Mouse (Mus musculus) forebrain, embryonic 14.5 days (tissue): ENCODE measurements at regions not wholly inside any gene's neighbourhood (a gene's known extent, or its start where the extent isn't known, plus 50 kb on each side); places are given as distances from the start of the nearest gene placed in this dataset.

Experiments
- ATAC-seq: fragments of 200-750 bp; cut with Nextera tagmentation; 2 replicates; pipeline ENCODE4 v1.8.0; 2017; ENCODE audit warnings: mild to moderate bottlenecking, moderate library complexity
- DNase-seq: peaks from one replicate; pipeline ENCODE4 v3.0.0-alpha.2; 2015; ENCODE audit warnings: low spot score
- H3K27ac ChIP-seq: fragments of 300-500 bp; sonication (generic); 2 replicates; pipeline ENCODE4 v1.5.1; 2014; ENCODE audit warnings: low read depth, mild to moderate bottlenecking, control low read depth, low read length, moderate library complexity
- H3K27me3 ChIP-seq: fragments of 300-500 bp; sonication (generic); replicated peaks from 2 replicates; pipeline ENCODE4 v1.6.1; 2014; ENCODE audit warnings: low read length, control low read depth, mixed read lengths; ENCODE audit not compliant: control insufficient read depth, insufficient read depth
- H3K36me3 ChIP-seq: fragments of 300-500 bp; sonication (generic); 2 replicates; pipeline ENCODE4 v1.6.1; 2014; ENCODE audit warnings: low read length, control low read depth; ENCODE audit not compliant: control insufficient read depth, insufficient read depth
- H3K4me1 ChIP-seq: fragments of 300-500 bp; sonication (generic); 2 replicates; pipeline ENCODE4 v1.6.1; 2014; ENCODE audit warnings: antibody characterized with exemption, low read length, control low read depth; ENCODE audit not compliant: control insufficient read depth, insufficient read depth
- H3K4me2 ChIP-seq: fragments of 300-500 bp; sonication (generic); 2 replicates; pipeline ENCODE4 v1.6.1; 2014; ENCODE audit warnings: mild to moderate bottlenecking, control low read depth, low read length
- H3K4me3 ChIP-seq: fragments of 300-500 bp; sonication (generic); 2 replicates; pipeline ENCODE4 v1.5.1; 2014; ENCODE audit warnings: low read depth, low read length, control low read depth
- H3K9ac ChIP-seq: fragments of 300-500 bp; sonication (generic); 2 replicates; pipeline ENCODE4 v1.6.1; 2014; ENCODE audit warnings: mild to moderate bottlenecking, low read length, control low read depth, moderate library complexity
- H3K9me3 ChIP-seq: fragments of 300-500 bp; sonication (generic); replicated peaks from 2 replicates; pipeline ENCODE4 v1.6.1; 2016; ENCODE audit warnings: low read length, control low read depth, mixed read lengths; ENCODE audit not compliant: control insufficient read depth
- WGBS: fragments of 180-500 bp; shearing (Covaris S2); extraction: QIAGEN DNeasy Blood & Tissue Kit; methylation state at CpG from one replicate; pipeline ENCODE4 v1.1.7; 2014; 5-methylcytosine and 5-hydroxymethylcytosine counted together

GRCm38 (mm10) chr4:140406913-140407312 is 160.3 kb upstream of the Igsf21 start:
- no peaks in the 10 kb centered on the region for H3K36me3 ChIP-seq
- no peaks in the 10 kb centered on the region for H3K9me3 ChIP-seq
- H3K4me1 ChIP-seq = peaks cover 16% of the 10 kb centered on the region
- WGBS = 79% methylated on average over 4 of the region's 4 CpGs
- ATAC-seq = no peak
- DNase-seq = no peak
- peak overlapping the region; percentile 82 for H3K27ac ChIP-seq
- no peaks in the 10 kb centered on the region for H3K27me3 ChIP-seq
- H3K9ac ChIP-seq = no peak overlapping the region
- H3K4me3 ChIP-seq = no peak overlapping the region
- H3K4me2 ChIP-seq = no peak overlapping the region

GRCm38 (mm10) chr4:140405993-140406881 is 159.7 kb upstream of the Igsf21 start:
- 0 out of 2 replicates have a peak overlapping the region, but pooled peaks have one; percentile 18 for H3K9ac ChIP-seq

DNA sequence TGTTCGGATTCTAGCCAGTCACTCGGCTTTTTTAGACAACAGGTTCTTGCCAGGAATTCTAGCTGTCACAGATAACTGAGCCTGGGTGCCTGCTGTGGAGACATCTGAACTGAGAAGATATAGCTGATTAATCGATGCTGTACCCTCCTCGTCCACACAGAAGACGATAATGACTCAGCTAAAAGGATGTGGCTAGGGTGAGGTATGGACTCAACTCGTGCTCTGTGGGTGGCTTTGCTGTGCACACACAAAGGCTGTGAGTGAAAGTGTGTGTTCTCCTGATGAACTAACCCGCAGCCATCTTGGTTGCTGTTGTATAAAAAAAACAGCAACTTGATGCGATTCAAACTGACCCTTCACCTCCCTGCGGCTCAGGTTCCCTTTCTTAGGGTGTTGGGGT is 158.8 kb upstream of the Igsf21 start:
- H3K27ac ChIP-seq = no peak overlapping the region; the same call in 1 of the 2 replicates
- DNase-seq = no peak
- H3K27me3 ChIP-seq = no peaks in the 10 kb centered on the region
- H3K9me3 ChIP-seq = no peaks in the 10 kb centered on the region
- H3K9ac ChIP-seq = no peak overlapping the region
- peaks cover 16% of the 10 kb centered on the region for H3K4me1 ChIP-seq
- 78% methylated on average over 9 of the region's 9 CpGs for WGBS
- no peak overlapping the region for H3K4me2 ChIP-seq
- no peak for ATAC-seq
- H3K36me3 ChIP-seq = no peaks in the 10 kb centered on the region
- H3K4me3 ChIP-seq = no peak overlapping the region

More at GRCm38 (mm10) chr4:140405993-140406881, 159.7 kb upstream of the Igsf21 start:
- Histone ChIP-seq H3K9me3 (no peaks in the 10 kb centered on the region), H3K4me1 (peaks cover 16% of the 10 kb centered on the region), H3K4me3 (no peak overlapping the region), H3K27ac (peak overlapping the region; percentile 82), H3K36me3 (no peaks in the 10 kb centered on the region), H3K4me2 (no peak overlapping the region), H3K27me3 (no peaks in the 10 kb centered on the region)
- WGBS = 19% methylated on average over 7 of the region's 7 CpGs
- DNase-seq = peak; percentile 79
- ATAC-seq = peak; percentile 83

GRCm38 (mm10) chr4:140403128-140403527 is 156.5 kb upstream of the Igsf21 start:
- H3K27me3 ChIP-seq = no peaks in the 10 kb centered on the region
- WGBS = 37% methylated on average over 8 of the region's 8 CpGs
- no peak overlapping the region for H3K27ac ChIP-seq
- H3K9ac ChIP-seq = no peak overlapping the region
- no peaks in the 10 kb centered on the region for H3K36me3 ChIP-seq
- H3K4me2 ChIP-seq = no peak overlapping the region
- no peak overlapping the region for H3K4me3 ChIP-seq
- peaks cover 16% of the 10 kb centered on the region for H3K4me1 ChIP-seq
- no peak for ATAC-seq
- DNase-seq = peak; percentile 70
- H3K9me3 ChIP-seq = no peaks in the 10 kb centered on the region

DNA sequence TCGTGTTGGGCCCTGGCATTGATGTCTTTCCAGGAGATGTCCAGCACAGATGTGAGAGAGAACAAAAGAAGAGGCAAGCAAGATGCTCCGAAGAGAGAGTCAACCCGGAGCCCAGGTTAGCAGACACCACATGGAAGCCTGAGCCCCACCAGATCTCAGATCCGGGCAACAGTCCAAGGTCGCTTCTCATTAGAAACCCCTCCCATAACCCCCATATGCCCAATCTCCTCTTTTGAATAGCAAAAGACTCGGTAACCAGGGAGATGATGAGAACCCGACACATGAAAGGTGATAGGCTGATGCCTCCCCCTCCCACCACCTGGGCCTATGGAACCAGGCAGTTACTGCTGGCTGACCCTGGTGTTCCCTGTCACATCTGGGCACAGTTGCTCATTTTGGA is 155.7 kb upstream of the Igsf21 start:
- no peak overlapping the region for H3K9ac ChIP-seq
- no peaks in the 10 kb centered on the region for H3K9me3 ChIP-seq
- DNase-seq = peak; percentile 80
- H3K4me2 ChIP-seq = no peak overlapping the region
- H3K27me3 ChIP-seq = no peaks in the 10 kb centered on the region
- H3K4me1 ChIP-seq = peaks cover 16% of the 10 kb centered on the region
- H3K27ac ChIP-seq = no peak overlapping the region
- WGBS = 34% methylated on average over 7 of the region's 7 CpGs
- no peaks in the 10 kb centered on the region for H3K36me3 ChIP-seq
- peak; percentile 28; the same call in 1 of the 2 replicates for ATAC-seq
- H3K4me3 ChIP-seq = no peak overlapping the region

DNA sequence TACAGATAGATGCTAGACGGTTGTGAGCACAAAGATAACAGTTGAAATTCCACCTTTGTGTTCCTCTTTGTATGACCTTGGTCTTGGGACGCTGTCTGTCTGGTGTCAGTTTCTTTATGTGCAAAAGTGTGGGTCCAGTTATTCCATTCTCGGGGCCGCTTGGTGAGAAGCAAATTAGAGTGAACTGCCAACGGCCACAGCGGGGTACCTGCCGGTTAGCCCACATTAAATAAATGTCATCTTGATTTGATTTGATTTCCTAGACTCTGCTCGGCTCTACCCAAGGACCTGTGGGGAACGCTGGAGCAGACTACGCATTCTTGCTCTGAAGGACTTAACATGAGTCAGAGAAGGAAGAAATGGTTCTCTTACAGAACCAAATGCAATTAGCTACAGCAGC is 155.0 kb upstream of the Igsf21 start:
- no peak overlapping the region for H3K4me3 ChIP-seq
- H3K9ac ChIP-seq = no peak overlapping the region
- H3K27me3 ChIP-seq = no peaks in the 10 kb centered on the region
- H3K27ac ChIP-seq = no peak overlapping the region
- peaks cover 12% of the 10 kb centered on the region for H3K4me1 ChIP-seq
- no peak overlapping the region for H3K4me2 ChIP-seq
- H3K36me3 ChIP-seq = no peaks in the 10 kb centered on the region
- no peaks in the 10 kb centered on the region for H3K9me3 ChIP-seq
- WGBS = 86% methylated on average over 10 of the region's 10 CpGs
- ATAC-seq (no peak), DNase-seq (no peak)

DNA sequence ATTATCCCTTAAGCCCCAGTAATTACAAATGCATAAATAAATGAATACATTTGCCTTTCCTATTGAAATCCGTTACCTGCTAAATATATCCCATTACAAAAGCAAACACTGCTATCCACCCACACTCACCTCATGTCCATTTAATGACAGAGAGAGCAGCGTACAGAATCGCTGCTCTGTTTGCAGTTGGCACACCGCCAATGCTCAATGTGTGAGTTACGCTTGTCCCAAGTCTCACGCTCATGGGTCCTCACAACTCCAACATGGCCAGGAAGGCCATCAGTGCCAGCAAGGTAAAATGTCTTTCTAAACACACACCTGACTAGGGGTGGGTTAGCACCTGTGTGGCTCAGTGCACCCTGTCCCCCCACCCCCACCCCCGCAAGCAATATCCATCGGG is 150.0 kb upstream of the Igsf21 start:
- no peaks in the 10 kb centered on the region for H3K27me3 ChIP-seq
- H3K36me3 ChIP-seq = no peaks in the 10 kb centered on the region
- H3K4me1 ChIP-seq = no peaks in the 10 kb centered on the region
- H3K27ac ChIP-seq = no peak overlapping the region
- no peak for ATAC-seq
- 48% methylated on average over 8 of the region's 8 CpGs for WGBS
- no peak overlapping the region for H3K4me3 ChIP-seq
- no peak overlapping the region for H3K9ac ChIP-seq
- DNase-seq = peak; percentile 51
- H3K9me3 ChIP-seq = no peaks in the 10 kb centered on the region
- H3K4me2 ChIP-seq = no peak overlapping the region

DNA sequence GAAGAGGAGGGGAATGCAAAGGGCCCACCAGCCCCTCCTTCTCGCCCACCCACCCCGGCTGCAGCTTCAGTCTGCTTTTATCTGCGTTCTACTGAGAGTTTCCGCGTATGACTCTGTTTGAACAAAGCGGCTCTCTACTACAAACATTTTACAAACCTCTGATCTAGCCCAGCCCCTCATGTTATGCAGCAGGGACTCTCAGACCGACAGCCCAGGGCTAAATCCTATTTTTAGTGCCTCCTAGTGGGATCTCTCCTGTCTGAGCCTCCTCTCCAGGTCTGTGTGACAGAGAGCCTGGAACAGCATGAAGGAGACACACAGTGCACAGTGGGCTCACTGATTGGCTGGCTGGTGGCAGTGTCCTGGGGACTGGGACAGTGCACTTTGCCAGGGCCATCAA is 145.7 kb upstream of the Igsf21 start:
- WGBS = 53% methylated on average over 7 of the region's 7 CpGs
- H3K27me3 ChIP-seq = no peaks in the 10 kb centered on the region
- ATAC-seq = no peak
- H3K4me3 ChIP-seq = no peak overlapping the region
- H3K27ac ChIP-seq = no peak overlapping the region
- no peak overlapping the region for H3K9ac ChIP-seq
- H3K36me3 ChIP-seq = no peaks in the 10 kb centered on the region
- no peaks in the 10 kb centered on the region for H3K9me3 ChIP-seq
- no peak for DNase-seq
- no peak overlapping the region for H3K4me2 ChIP-seq
- no peaks in the 10 kb centered on the region for H3K4me1 ChIP-seq

DNA sequence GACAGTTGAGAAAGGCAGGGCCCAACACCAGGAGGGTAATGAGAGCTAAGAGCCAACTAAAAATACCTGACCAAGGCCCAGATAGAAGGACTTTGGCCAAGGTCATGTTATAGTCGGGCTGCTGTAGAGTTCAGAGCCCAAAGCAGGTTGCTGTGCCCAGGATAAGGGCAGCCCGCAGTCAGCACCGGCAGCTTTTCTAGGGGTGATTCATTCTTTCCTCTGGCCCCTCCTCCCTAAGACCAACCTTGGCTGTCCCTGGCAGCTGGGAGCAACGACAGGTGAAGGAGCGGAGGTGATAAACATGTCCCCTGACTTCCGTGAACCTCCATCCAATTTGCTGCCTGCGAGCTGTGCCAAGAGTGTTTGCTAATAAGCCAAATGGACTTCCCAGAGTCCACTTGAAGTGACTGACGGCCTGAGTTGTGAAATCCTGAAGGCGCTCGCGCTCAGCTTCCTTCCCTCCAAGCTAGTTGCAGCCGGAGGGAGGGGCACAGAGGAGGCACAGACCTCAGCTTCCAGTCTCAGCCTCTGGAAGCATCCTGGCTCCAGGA is 144.2 kb upstream of the Igsf21 start:
- no peaks in the 10 kb centered on the region for H3K9me3 ChIP-seq
- WGBS = 67% methylated on average over 12 of the region's 12 CpGs
- H3K4me3 ChIP-seq = no peak overlapping the region
- no peaks in the 10 kb centered on the region for H3K27me3 ChIP-seq
- no peak overlapping the region for H3K9ac ChIP-seq
- H3K4me2 ChIP-seq = no peak overlapping the region
- no peak overlapping the region for H3K27ac ChIP-seq
- no peak for ATAC-seq
- no peaks in the 10 kb centered on the region for H3K4me1 ChIP-seq
- DNase-seq = no peak
- no peaks in the 10 kb centered on the region for H3K36me3 ChIP-seq
